Mouse (Mus musculus): Measurements from ENCODE around the gene Smad1.

Gene Smad1

DNA sequence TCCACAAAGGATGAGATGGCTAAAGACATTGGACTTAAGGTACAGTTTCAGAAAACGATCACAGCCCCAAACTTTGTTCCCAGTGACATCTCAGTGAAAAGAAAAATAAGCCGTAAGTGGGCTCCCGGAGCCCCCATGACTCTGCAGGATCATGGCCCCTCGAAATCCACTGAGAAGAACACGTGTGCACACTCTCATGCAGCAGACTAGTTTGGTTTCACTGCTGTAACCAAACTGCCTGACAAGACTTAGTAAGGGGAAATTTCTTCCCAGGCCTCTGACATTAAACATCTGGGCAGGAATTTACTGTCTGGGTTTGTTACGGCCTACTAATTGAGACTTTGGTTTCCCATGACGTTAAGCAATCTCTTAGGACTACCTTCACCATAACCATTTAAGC is 45.3 kb downstream of the Smad1 start:
- DNase-seq (ENCODE audit: low read depth): no peak

DNA sequence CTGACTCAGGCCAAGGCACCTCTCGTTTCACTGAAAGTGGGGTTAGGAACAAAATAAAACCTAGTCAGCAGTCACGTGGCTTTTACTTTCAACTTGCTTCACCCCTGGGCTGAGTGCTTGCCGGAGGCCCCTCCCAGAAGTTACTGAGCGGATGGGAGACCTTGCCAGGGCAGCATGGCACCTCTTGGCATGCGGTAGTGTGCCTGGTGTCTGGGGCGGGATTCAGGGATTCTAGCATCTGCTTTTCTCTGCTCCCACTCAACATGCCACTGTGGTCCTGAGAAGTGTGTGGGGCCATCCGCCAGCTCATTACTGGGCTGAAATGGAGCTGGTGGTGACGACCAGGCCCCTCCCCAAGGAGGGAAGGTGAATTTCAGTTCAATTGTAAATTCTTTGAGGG is 47.4 kb downstream of the Smad1 start:
- no peak for DNase-seq (ENCODE audit: low read depth)

DNA sequence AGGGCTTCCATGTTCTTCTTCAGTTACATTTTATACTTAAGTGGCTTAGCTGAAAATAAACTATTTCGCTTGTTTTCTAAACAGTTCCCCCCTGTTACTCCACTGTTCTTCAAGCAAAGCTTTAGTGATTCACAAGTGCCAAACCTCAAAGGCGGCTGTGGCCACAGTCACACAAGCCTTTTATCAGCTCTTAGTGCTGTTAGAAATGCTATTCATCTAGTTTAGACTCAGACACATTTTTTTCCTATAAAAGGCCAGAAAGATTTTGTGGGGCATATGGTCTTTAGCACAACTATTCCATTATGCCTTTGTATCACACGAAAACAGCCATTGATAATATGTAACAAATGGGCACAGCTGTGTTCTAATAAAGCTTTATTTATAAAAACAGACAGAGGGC is 48.5 kb downstream of the Smad1 start:
- DNase-seq (ENCODE audit: low read depth): no peak

DNA sequence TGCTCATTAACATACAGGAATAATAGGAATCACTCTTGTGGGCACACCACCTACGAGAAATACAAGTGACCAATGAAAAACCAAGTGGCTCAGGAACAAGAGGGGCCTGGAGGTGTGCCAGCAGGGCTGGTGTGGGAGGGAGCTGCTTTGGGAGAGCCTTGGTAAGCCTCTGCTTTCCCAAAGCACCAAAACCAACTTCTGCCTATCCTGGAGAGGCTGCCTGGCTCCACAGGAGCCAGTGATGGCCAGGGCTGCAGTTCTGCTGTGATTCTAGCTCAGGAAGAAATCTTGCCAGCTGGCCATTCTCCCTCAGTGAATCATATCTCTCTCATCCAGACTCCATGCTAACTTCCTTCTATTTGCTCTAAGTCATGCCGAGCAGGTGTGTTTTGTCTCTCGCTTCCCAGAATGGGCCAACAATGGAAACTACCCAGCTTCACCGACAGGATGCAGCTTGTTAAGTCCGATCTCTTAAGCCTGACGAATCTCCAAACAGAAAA is 49.2 kb downstream of the Smad1 start:
- DNase-seq (ENCODE audit: low read depth): no peak

DNA sequence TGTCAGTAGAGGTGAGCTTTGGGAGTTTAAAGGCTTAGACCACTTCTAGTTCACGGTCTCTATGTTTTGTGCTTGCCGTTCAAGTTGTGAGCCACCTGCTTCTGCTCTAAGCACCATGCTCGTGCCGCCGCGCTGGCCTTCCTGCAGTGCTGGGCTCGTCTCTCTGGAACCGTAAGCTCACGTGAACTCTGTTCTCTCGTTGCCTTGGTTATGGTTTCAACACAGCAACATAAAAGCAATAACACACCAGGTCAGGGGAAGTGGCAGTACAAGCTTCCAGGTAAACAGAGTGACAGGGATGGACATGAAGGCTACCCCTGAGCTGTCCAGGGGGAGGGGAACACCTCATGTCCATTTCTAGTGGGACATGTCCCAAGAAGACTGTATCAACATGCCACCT is 52.9 kb downstream of the Smad1 start:
- no peak for DNase-seq (ENCODE audit: low read depth)

DNA sequence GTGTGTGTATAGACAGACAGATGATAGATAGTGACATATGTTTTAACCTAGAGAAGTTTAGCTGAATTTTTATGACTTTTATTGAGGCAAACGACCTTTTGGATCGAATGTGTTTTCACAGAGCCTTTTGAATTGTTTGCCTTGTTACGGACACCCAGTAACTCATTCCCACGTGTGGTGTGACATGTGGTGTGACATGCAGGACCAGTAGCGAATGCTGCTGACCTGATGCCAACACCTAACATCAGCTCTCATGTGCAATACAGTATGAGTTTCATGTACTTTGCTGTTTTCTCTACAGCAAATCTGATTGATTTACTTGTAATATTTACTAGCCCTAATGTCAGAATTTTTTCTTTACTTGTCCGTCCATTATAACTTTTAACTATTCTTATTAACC is 53.5 kb downstream of the Smad1 start:
- no peak for DNase-seq (ENCODE audit: low read depth)

DNA sequence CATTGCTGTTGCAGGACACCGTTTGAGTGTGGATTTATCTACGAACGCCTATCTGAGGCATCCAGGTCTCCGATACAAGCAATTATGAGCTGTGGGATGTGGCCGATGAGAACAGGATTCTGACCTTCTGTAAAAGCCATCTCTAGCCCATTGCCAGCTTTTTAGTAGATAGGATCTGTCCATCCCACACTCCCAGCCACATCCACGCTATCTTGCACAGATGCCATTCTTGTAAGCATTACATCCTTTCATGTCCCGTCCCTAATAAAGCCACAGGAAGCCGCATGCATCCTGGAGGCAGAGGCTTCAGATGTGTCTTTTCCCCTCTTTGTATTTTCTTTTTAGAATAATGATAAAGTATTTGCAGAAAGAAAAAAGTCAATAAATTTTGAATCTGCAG is 58.1 kb downstream of the Smad1 start:
- no peak for DNase-seq (ENCODE audit: low read depth)

DNA sequence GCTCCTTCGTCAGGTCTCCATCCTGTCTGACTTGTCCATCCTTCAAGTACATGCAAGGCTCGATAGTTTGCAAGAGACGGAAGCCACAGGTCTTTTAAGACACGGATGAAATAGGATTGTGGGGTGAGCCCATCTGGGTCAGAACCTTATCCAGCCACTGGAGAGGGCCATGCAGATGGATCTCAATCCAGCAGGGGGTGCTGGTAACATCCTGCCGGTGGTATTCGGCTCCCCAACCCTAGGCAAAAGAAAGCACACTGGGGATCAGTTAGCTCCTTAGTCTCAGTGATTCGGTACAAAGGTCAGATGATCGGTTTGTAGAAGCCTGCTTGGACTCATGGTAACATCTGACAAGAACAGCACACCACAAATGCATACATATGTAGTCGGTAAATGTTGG is 59.8 kb downstream of the Smad1 start:
- DNase-seq (ENCODE audit: low read depth): no peak

DNA sequence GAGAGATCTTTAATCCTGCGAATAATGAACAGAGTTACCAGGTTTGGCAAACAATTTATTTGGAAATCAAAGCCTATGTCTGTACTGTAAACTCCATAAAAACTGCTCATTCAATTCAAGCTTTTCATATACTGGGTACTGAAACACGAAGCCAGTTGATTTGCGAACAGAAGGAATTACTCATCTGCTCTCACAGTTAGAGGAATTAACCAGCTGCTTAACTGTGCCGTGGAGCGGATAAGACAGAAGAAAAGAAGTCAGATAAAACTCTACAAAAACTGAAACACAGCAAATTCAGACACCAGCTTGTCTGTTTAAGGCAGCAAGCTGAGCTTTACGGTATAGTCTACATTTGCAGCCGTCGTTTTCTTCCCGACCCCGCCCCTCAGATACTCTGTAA is 60.7 kb downstream of the Smad1 start:
- no peak for DNase-seq (ENCODE audit: low read depth)

DNA sequence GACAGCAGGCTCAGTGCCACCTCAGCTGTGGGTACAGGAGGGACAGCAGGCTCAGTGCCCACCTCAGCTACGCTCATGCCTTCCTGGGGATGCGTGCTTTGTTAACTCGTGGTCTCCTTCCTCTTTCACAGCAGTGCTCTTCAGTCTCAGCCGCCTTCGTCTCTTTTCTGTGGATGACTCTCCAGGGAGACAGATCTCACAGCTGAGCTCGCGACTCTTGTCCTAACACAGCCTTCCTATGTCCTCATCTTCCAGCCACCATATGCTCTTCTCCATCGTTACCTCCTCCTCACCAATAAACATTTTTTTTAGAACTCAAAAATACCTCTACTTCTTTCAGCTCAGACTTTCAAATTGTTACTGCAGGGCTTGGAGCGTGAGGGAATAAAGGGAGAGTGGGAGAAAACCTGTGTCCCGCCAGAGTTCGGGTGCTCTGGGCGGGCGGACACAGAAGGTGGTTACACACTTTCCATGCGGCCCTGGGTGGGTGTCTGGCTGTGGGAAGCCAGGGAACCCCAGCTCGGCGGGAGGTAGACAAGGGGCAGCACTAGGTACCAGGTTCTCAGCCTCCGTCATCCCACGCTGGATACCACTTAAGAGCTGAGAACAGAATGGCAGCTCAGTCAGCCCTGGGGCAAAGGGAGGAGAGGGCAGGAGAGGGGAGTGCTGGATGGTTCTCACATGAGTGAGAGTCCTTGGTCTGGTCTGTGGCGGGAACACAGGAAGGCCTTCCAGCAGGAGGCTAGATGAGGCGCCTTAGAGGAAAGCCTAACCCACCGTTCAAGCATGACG is 67.0 kb downstream of the Smad1 start:
- DNase-seq (ENCODE audit: low read depth): no peak

DNA sequence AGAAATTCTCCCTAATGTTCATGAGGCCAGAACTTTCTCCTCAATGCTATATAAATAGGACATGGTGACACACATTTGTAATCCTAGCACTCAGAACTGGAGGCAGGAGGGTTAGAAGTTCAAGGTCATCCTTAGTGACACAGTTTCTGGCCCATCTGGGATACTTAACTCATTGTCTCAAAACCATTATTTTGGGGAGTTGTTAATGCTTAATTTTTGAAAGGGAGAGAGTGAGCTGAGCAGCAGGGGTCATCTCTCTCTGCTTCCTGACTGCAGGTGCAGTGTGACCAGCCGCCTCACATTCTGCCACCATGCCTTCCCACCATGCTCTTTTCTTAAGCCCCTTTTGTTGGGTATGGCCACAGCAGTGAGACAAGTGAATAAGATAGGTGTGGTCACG is 67.7 kb downstream of the Smad1 start:
- no peak for DNase-seq (ENCODE audit: low read depth)

DNA sequence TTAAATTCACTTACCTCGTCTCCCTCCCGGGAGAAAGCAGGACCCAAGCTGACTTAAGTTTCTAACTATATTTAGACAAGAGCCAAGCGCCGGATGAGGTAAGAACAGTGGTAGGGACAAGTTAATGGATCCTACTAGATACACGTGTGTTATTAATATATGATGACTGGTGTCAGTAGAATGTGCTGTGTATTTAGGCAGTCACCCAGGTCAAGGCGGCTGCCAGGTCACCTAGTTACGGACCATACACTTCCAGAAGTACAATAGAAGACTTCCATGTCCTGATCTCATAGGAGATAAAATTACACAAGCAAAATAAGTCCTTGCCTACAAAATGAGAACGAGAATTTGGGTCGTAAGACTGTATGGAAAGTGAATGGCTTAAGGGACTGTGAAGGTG is 68.3 kb downstream of the Smad1 start:
- no peak for DNase-seq (ENCODE audit: low read depth)

DNA sequence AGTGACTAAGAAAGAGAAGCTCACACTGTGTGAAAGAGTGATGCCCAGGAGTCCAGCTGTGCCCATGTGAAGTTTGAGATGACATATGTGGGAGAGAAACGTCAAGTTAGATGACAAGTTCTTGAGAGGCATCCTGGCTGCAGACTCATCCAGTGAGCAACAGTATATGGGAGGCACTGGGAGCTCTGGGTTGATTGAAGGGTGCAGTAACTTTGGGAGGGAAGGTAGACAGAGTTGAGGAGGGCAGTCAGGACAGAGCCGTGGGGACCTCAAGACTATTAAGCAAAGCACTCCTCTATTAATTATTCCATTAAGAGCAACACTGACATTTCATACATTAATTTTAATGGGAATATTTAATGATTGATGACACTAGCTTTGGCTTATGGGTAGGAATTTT is 69.6 kb downstream of the Smad1 start:
- DNase-seq (ENCODE audit: low read depth): no peak

DNA sequence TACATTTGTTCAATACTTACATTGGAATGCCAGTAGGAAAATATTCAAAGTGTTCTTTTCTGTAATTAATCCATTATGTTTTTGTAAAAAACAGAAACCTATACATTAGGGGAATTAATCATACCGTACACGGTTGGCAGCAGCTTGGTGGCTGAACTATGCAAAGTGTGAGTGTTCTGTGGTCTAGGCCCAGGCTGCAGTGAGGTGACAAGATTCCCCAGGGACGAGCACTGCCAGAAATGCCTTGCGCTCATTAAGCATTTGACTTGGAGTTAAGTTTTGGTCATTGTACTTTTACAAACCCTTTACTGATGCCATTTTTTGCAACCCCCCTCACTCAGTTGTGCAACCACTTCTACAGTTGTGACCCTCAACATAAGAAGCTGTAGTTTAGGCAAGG is 70.1 kb downstream of the Smad1 start:
- DNase-seq (ENCODE audit: low read depth): no peak

DNA sequence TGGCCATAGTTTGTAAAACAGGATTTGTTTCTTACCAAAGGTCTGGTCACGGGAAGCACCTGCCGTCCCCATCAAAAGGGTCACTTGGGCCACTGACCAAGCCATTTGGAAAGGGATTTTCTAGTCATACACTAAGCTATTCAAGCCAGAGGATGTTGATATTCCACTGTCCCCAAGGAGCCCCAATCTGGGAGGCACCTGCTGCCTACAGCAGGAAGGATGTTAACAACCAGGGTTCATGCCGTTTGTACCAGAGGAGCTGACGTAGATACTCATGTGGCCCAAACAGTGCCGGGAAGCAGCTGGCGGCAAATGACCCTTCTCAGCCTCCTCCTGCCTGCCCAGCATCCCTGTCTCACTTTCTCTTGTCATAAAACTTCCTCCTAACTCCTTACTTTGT is 73.8 kb downstream of the Smad1 start:
- no peak for DNase-seq (ENCODE audit: low read depth)

DNA sequence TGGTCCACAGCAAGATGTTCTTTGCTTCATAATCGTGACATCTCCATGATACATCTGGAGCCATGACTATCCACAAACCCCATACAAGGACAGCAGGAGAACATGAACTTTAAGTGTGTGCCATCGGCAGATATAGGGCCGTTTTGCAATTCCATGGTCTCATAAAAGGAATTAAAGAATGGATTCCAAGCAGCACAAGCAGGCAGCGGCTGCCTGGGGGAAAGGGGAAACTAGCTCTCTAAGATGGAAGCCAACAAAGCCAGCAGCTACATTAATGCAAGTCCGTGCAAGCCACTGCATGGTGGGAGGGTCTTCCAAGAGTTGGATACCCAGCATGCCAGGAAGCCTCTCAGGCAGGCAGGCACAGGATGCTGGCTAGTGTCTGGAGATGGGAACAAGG is 74.4 kb downstream of the Smad1 start:
- DNase-seq (ENCODE audit: low read depth): no peak

DNA sequence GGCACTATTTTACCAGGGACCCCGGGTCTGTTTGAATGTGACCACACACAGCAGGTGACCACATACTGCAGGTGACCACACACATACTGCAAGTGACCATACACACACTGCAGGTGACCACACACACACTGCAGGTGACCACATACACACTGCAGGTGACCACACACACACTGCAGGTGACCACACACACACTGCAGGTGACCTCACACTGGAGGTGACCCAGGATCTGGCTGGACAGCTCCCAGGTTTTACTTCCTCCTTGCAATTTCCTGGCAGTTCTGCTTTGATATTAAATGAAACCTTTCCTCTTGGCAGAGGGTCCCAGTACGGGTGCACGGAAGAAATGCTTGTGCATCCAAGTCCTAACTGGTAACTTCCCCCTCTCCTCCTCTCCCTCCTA is 75.3 kb downstream of the Smad1 start:
- no peak for DNase-seq (ENCODE audit: low read depth)

DNA sequence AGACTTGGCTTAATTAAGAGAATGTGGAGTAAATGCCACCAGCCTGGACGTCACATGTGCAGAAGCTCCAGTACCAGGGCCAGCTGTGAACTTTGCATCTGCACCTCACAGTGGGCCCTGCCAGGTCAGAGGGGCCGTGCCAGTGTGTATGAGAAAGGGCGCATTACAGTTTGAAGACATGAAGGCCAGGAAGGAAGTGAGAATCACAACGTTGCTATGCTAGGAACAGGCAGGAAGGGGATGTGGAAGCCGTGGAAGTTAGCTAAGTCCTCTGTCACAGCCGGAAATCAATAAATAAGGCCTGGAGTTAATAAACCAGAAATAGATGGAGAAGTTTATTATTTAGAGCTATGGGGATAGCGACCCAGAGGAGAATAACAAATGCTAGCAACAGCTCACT is 76.2 kb downstream of the Smad1 start:
- DNase-seq (ENCODE audit: low read depth): no peak

DNA sequence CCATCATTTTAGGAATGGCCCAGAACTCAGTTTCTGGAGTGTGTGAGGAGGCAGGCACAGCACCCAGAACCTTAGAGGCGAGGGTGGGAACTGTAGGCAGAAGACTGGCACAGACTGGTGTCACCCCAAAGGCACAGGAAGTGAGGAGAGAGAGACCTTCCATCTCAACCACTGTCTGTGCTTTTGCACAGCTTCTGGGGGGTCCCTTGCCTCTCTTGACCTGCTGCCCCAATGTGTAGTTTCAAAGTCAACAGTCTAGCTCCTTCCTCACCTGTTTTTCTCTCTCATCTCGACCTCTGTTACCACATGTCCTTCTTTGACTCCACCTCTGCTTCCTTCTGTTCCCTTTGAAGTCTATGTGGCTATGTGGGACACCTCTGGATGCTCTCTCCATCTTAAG is 88.5 kb downstream of the Smad1 start:
- DNase-seq (ENCODE audit: low read depth): no peak

DNA sequence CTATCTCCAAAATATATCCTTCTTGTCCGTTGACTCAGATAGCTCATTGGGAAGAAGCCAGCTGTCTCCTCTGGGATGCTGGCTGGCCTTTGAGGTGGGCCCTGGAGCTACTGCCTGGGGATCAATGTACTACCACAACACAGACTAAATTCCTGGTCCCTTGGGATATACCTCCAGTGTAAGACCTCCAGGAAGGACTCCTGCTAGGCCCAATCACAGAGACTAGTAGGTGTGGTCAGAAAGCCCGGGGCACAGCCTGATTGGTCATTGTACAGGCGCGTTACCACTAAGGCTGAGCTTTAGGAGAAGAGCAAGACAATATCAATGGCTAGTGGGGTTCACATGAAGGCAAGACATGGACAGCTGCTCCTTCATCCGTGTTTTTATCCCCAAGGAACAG is 93.4 kb downstream of the Smad1 start:
- DNase-seq (ENCODE audit: low read depth): no peak

DNA sequence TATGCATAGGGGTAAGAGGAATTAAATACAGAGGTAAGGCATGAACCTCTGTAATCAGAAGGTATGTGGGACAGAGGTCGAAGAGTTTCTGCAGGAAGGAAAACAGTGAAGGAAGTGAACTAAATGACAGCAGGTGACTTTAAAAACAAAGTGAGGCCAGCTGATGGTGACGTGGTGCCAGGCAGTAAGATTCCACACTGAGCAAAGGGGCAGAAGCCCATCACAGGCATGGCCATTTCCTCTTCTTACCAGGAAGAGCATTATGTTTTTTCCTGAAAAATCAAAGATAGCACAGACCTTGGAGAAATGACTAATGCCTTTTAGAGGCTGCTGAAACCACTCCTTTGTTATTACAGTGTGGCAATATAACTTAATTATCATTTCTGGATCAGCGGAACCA is 97.8 kb downstream of the Smad1 start:
- DNase-seq (ENCODE audit: low read depth): no peak

DNA sequence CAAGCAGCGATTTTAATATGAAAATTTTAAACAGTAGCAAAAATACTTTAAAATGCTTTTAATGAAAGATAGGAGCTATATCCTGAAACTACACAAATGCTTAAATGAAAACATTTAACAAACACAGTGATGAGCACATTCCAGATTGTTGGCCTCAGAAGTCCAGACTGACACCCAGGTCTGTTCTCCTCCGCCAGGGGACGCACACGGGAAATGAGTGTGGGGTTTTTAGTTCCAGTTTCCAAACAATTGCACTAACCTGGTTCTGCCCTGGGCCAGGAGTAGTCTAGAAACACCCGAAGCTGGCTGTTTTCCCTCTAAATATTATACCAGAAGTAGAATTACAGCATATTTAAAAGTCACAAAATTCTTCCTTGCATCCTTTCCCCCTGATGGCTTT is 99.6 kb downstream of the Smad1 start:
- no peak for DNase-seq (ENCODE audit: low read depth)

DNA sequence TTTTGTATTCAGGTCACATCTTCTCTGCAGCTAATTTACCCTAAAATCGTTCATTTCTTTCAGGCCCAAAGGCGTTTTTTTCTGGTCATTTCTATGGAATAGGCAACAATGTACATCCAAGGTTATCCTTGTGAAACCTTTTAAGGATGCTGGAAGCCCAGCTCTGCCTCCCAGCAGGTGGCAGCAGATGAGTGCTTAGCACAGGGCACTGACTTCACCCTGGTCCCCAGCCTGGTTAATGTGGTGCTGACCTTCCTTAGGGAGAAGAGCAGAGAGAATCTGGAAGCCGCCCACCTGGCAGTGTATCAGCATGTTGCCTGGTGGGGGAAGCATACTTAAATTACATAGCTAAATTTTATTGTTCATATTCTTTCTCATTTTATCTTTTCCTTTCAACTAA is 101.6 kb downstream of the Smad1 start:
- DNase-seq (ENCODE audit: low read depth): no peak

DNA sequence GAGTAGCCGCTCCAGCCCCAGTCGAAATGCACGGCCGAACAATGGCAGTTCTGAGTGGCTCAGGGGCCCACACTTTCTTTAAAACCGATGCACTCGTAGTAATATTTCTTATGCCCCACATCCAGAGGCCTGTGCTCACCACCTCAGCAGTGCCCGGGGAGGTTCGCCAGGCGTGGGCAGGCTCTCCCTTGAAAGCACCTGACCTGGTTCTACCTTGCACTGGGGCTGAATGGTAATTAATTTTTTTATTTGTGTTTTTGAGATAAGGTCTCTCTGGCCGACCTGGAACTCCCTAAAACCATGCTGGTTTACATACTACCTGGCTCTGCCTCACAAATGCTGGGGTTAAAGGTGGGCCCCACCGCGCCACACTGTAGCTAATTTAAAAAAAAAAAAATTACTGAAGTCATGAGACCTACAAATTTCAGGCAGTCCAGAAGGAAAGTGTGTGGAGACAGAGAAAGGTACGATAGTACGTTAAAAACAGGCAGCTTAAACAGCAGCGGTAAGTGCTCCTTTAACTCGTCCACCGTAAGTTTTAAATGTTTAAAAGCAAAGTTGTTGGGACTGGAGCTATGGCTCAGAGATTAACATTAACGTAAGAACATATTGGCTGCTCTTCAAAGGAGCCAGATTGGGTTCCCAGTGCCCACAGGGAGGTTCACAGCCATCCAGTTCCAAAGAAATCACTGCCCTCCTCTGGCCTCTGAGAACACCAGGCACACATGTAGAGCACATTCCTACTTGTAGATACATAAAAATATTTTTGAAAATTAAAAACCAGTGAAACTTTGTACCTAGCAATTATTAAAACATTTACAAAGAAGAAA is 103.8 kb downstream of the Smad1 start:
- no peak for DNase-seq (ENCODE audit: low read depth)
